Mouse (Mus musculus) heart, adult 8-10 months (tissue): ENCODE data around the gene Nt5dc1. TPM values are rescaled to one million over a fixed set of nuclear protein-coding genes. Genes with fewer than 3 reads are reported as not detected.

ENCODE experiments used
- total RNA-seq, 4 experiments: library from RNA; stranded (reverse); gene quantifications; 2 replicates each; pipeline ENCODE4 v1.2.4; 2022

Nt5dc1 gene
- total RNA-seq, 4 experiments from 2014 or later = 8.1 to 13.2 (median 10.9) TPM

Other genes starting within 250 kb of the Nt5dc1 start
- gene Dse, start 210.8 kb downstream of the Nt5dc1 start, total RNA-seq = 1 to 10 TPM; 3.8 to 5.7 (median 4.9) TPM
- 10 to 100 TPM; 65.2 to 73.0 (median 68.1) TPM for gene Tspyl1, start 136.4 kb downstream of the Nt5dc1 start, total RNA-seq
- 10 to 100 TPM; 13.9 to 20.4 (median 14.5) TPM for gene Tspyl4, start 121.1 kb downstream of the Nt5dc1 start, total RNA-seq
- gene Col10a1, start 28.6 kb downstream of the Nt5dc1 start, total RNA-seq = not detected
- gene Frk, start 64.8 kb upstream of the Nt5dc1 start, total RNA-seq = 1 to 10 TPM; 1.1 to 3.6 (median 2.1) TPM